Mouse (Mus musculus) testis, adult 2 months (tissue): ENCODE results near the gene Ppm1m.

Experiments
- CTCF ChIP-seq: fragments of 200-500 bp; IDR thresholded peaks from 2 replicates; pipeline ENCODE4 v1.5.1; 2012; ENCODE audit warnings: low read depth, mild to moderate bottlenecking, inconsistent platforms, low read length, moderate library complexity; ENCODE audit not compliant: control insufficient read depth, insufficient read depth, insufficient replicate concordance
- POLR2A ChIP-seq: fragments of 200-500 bp; IDR thresholded peaks from 2 replicates; pipeline ENCODE4 v1.6.1; 2012; ENCODE audit warnings: low read depth, mild to moderate bottlenecking, inconsistent platforms, low read length, moderate library complexity; ENCODE audit not compliant: control insufficient read depth

GRCm38 (mm10) chr9:106167241-106167640, 32.3 kb downstream of the Ppm1m start:
- no peak for TF ChIP-seq CTCF
- TF ChIP-seq POLR2A, result no peak
